Mouse (Mus musculus): ENCODE results near the gene Mzt1. TPM values are rescaled to one million over a fixed set of nuclear protein-coding genes. Genes with fewer than 3 reads are reported as not detected.

The Mzt1 gene
- polyA plus RNA-seq (2012; rRNA removed): 67.2 and 67.8 TPM in 2 replicates

GRCm38 (mm10) chr14:99046031-99046781 lies at the start of gene Mzt1, which contains the start of gene Bora:
Gene Mzt1, minus strand, starts transcription at chr14:99046134.
Gene Bora, plus strand, starts transcription at chr14:99046222.

GRCm38 (mm10) chr14:98994218-98994617 lies 51.7 kb downstream of the Mzt1 start, which contains the start of gene Rpl36a-ps1:
Gene Rpl36a-ps1, minus strand, starts transcription at chr14:98994318.

Other genes starting within 250 kb of the Mzt1 start
- 2.9 and 3.8 TPM in 2 replicates for gene Rpl36a-ps1, start 51.8 kb downstream of the Mzt1 start, polyA plus RNA-seq (2012; rRNA removed)
- 5.9 and 6.7 TPM in 2 replicates for gene Bora, start 88 bp upstream of the Mzt1 start, polyA plus RNA-seq (2012; rRNA removed)
- gene Pibf1, start 53.3 kb upstream of the Mzt1 start, polyA plus RNA-seq (2012; rRNA removed): 9.8 and 11.8 TPM in 2 replicates
- gene Dis3, start 53.6 kb upstream of the Mzt1 start, polyA plus RNA-seq (2012; rRNA removed): 23.4 and 23.7 TPM in 2 replicates

Data from central nervous system, embryonic 18 days (tissue).